Mouse (Mus musculus) intestine, embryonic 14.5 days (tissue): ENCODE results near the gene Trio. TPM values are rescaled to one million over a fixed set of nuclear protein-coding genes. Genes with fewer than 3 reads are reported as not detected.

Experiments
- ATAC-seq: fragments of 200-750 bp; cut with Nextera tagmentation; replicated peaks from 2 replicates; pipeline ENCODE4 v1.8.0; 2017; ENCODE audit warnings: low read depth, moderate number of reproducible peaks, moderate TSS enrichment, moderate library complexity; ENCODE audit not compliant: low FRiP score, low TSS enrichment
- DNase-seq: peaks from one replicate; pipeline ENCODE4 v3.0.0-alpha.2; 2018; ENCODE audit warnings: low spot score
- H3K27ac ChIP-seq: fragments of 300-500 bp; sonication (generic); 2 replicates; pipeline ENCODE4 v1.5.1; 2014; ENCODE audit warnings: low read depth, mild to moderate bottlenecking, control low read depth
- H3K27me3 ChIP-seq: fragments of 300-500 bp; sonication (generic); replicated peaks from 2 replicates; pipeline ENCODE4 v1.6.1; 2014; ENCODE audit warnings: low read length, control low read depth; ENCODE audit not compliant: control insufficient read depth, insufficient read depth
- H3K36me3 ChIP-seq: fragments of 300-500 bp; sonication (generic); 2 replicates; pipeline ENCODE4 v1.6.1; 2014; ENCODE audit warnings: low read length, control low read depth; ENCODE audit not compliant: control insufficient read depth, insufficient read depth
- H3K4me1 ChIP-seq: fragments of 300-500 bp; sonication (generic); replicated peaks from 2 replicates; pipeline ENCODE4 v1.6.1; 2014; ENCODE audit warnings: low read length, control low read depth, mixed read lengths; ENCODE audit not compliant: control insufficient read depth, insufficient read depth
- H3K4me2 ChIP-seq: fragments of 300-500 bp; sonication (generic); 2 replicates; pipeline ENCODE4 v1.6.1; 2014; ENCODE audit warnings: low read length
- H3K4me3 ChIP-seq: fragments of 300-500 bp; sonication (generic); 2 replicates; pipeline ENCODE4 v1.5.1; 2014; ENCODE audit warnings: low read depth, low read length, control low read depth, mixed read lengths
- H3K9ac ChIP-seq: fragments of 300-500 bp; sonication (generic); 2 replicates; pipeline ENCODE4 v1.6.1; 2014; ENCODE audit warnings: mild to moderate bottlenecking, low read length
- H3K9me3 ChIP-seq: fragments of 300-500 bp; sonication (generic); 2 replicates; pipeline ENCODE4 v1.6.1; 2016; ENCODE audit warnings: low read length, control low read depth; ENCODE audit not compliant: control insufficient read depth
- WGBS: fragments of 180-500 bp; shearing (Covaris S2); extraction: QIAGEN DNeasy Blood & Tissue Kit; methylation state at CpG from one replicate; pipeline ENCODE4 v1.1.7; 2014; 5-methylcytosine and 5-hydroxymethylcytosine counted together
- polyA plus RNA-seq: library from polyadenylated mRNA; unstranded; fragments of >200 nt; fragmentation: Nextera tagmentation; extraction: Ambion mirVana; gene quantifications from 2 replicates; pipeline ENCODE4 v1.2.1, GENCODE M21; 2014

Trio gene
- polyA plus RNA-seq, 1 experiment from 2014 or later, result 34.7 TPM

DNA sequence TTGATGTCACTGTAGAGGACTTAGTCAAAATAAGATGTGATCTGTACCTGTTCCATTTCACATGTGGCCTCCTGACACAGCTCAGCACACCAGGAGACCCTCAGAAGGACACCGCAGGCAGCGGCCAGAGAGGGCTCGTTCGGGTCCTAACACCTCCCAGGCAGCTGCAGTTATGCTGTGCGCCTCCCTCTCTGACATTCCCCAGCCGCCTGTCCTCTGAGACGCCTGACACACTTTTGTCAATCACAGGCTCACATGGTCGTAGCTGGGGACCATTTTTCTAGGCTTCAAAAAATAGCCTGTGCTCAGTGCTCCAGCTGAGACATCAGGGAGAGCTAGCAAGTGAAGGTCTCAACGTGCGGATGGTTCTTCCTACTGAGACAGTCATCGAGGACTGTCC lies 70.0 kb downstream of the Trio start:
- DNase-seq (no peak), ATAC-seq (no peak)
- Histone ChIP-seq H3K9ac (no peak overlapping the region), H3K36me3 (no peaks in the 10 kb centered on the region), H3K4me1 (peaks cover 19% of the 10 kb centered on the region), H3K9me3 (no peaks in the 10 kb centered on the region), H3K4me3 (no peak overlapping the region), H3K27me3 (no peaks in the 10 kb centered on the region), H3K27ac (no peak overlapping the region), H3K4me2 (no peak overlapping the region)
- 39% methylated on average over 11 of the region's 11 CpGs for WGBS

DNA sequence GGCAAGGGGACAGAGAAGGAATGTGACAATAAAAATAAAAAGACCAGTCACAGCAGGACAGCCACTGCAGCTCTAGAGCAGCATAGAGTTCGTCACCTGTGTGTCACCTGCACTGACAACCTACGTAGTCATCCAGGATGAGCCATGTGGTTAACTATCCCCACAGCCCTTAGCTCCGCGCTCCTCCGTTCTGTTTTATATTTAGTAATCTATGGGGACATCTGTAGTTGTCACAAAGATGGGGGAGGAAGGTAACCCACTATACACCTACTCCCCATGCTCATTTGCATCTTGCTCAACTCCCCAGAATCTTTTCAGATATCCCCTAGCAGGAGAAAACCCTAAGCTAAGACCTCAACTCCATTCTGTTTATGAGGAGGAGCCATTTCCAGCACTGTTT lies 71.3 kb downstream of the Trio start:
- no peaks in the 10 kb centered on the region for H3K27me3 ChIP-seq
- WGBS, result 94% methylated on average over 5 of the region's 5 CpGs
- H3K36me3 ChIP-seq, result no peaks in the 10 kb centered on the region
- H3K4me1 ChIP-seq, result peaks cover 9% of the 10 kb centered on the region; the same call in 1 of the 2 replicates
- H3K4me2 ChIP-seq, result no peak overlapping the region
- H3K4me3 ChIP-seq, result no peak overlapping the region
- no peak for ATAC-seq
- no peak for DNase-seq
- H3K27ac ChIP-seq, result no peak overlapping the region
- H3K9ac ChIP-seq, result no peak overlapping the region
- no peaks in the 10 kb centered on the region for H3K9me3 ChIP-seq

DNA sequence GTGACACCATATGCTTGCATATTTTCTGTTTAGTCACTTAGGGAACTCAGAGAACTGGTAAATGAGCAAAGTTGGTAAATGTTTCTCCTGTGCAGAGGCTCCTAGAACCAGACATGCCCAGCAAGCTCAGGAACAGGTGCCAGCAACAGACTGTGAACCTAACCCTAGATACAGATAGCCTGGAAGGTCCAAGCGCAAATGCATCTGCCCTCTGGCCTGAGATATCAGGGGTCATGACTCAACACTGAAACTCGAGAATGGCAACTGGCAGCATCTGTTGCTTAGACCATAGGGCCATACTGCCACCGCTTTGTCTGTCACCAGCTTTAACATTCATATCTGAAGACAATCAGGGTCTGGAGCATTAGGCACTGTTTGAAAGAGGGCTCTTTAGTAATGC lies 72.1 kb downstream of the Trio start:
- Histone ChIP-seq H3K27ac (no peak overlapping the region), H3K4me2 (no peak overlapping the region), H3K9me3 (no peaks in the 10 kb centered on the region), H3K27me3 (no peaks in the 10 kb centered on the region), H3K9ac (no peak overlapping the region), H3K36me3 (no peaks in the 10 kb centered on the region), H3K4me1 (peaks cover 9% of the 10 kb centered on the region; the same call in 1 of the 2 replicates), H3K4me3 (no peak overlapping the region)
- DNase-seq (no peak), ATAC-seq (no peak)
- 75% methylated on average over 3 of the region's 3 CpGs for WGBS

- Histone ChIP-seq H3K9me3 (no peaks in the 10 kb centered on the region), H3K9ac (no peak overlapping the region), H3K4me3 (no peak overlapping the region), H3K27me3 (no peaks in the 10 kb centered on the region), H3K4me2 (no peak overlapping the region), H3K27ac (no peak overlapping the region), H3K36me3 (no peaks in the 10 kb centered on the region), H3K4me1 (peaks cover 6% of the 10 kb centered on the region; the same call in 1 of the 2 replicates)
- no peak for DNase-seq
- ATAC-seq, result no peak
- WGBS, result 94% methylated on average over 7 of the region's 7 CpGs
Measured at GRCm38 (mm10) chr15:27951195-27951594, 74.5 kb downstream of the Trio start.

GRCm38 (mm10) chr15:27949196-27949595 lies 76.5 kb downstream of the Trio start:
- H3K27me3 ChIP-seq, result no peaks in the 10 kb centered on the region
- H3K9me3 ChIP-seq, result no peaks in the 10 kb centered on the region
- H3K4me1 ChIP-seq, result peaks cover 2% of the 10 kb centered on the region; the same call in 1 of the 2 replicates
- H3K4me3 ChIP-seq, result no peak overlapping the region
- H3K9ac ChIP-seq, result no peak overlapping the region
- no peak overlapping the region for H3K4me2 ChIP-seq
- no peak for ATAC-seq
- no peak overlapping the region for H3K27ac ChIP-seq
- no peaks in the 10 kb centered on the region for H3K36me3 ChIP-seq
- no peak for DNase-seq
- WGBS, result 91% methylated on average over 9 of the region's 9 CpGs

GRCm38 (mm10) chr15:27947880-27948279 lies 77.8 kb downstream of the Trio start:
- H3K9me3 ChIP-seq, result no peaks in the 10 kb centered on the region
- peaks cover 10% of the 10 kb centered on the region; the same call in 1 of the 2 replicates for H3K4me1 ChIP-seq
- no peak for ATAC-seq
- no peak for DNase-seq
- 92% methylated on average over 3 of the region's 3 CpGs for WGBS
- H3K4me3 ChIP-seq, result no peak overlapping the region
- no peak overlapping the region for H3K4me2 ChIP-seq
- H3K27me3 ChIP-seq, result no peaks in the 10 kb centered on the region
- H3K36me3 ChIP-seq, result no peaks in the 10 kb centered on the region
- no peak overlapping the region for H3K9ac ChIP-seq
- no peak overlapping the region for H3K27ac ChIP-seq

- Histone ChIP-seq H3K4me2 (no peak overlapping the region), H3K4me1 (peaks cover 10% of the 10 kb centered on the region; the same call in 1 of the 2 replicates), H3K9me3 (no peaks in the 10 kb centered on the region), H3K4me3 (no peak overlapping the region), H3K27me3 (no peaks in the 10 kb centered on the region), H3K9ac (no peak overlapping the region), H3K27ac (no peak overlapping the region), H3K36me3 (no peaks in the 10 kb centered on the region)
- DNase-seq (no peak), ATAC-seq (no peak)
- WGBS, result 69% methylated on average over 9 of the region's 9 CpGs
Measured at GRCm38 (mm10) chr15:27945570-27945969, 80.1 kb downstream of the Trio start.

DNA sequence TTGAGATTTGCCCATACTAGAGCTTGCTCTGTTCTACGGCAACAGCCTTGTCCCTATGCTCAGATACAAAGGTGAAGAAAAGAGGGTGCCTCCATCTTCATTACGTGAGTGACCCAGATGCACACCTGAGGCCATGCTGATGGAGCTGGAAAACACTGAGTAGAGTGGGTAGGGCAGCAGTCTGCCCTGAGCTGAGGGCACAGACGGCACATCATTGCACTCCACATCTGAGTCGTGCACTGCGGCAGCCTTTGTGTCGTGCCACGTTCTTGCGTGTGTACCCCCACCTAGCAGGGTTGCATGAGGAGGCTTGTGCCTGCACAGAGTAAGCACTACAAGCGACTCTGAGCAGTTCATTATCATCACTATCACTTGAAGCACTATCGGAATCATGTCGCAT lies 80.8 kb downstream of the Trio start:
- Histone ChIP-seq H3K4me1 (peaks cover 10% of the 10 kb centered on the region; the same call in 1 of the 2 replicates), H3K27me3 (no peaks in the 10 kb centered on the region), H3K4me3 (no peak overlapping the region), H3K27ac (no peak overlapping the region), H3K36me3 (no peaks in the 10 kb centered on the region), H3K9me3 (no peaks in the 10 kb centered on the region), H3K9ac (no peak overlapping the region), H3K4me2 (no peak overlapping the region)
- 90% methylated on average over 11 of the region's 11 CpGs for WGBS
- DNase-seq (no peak), ATAC-seq (no peak)

- Histone ChIP-seq H3K9ac (no peak overlapping the region), H3K4me2 (no peak overlapping the region), H3K27me3 (no peaks in the 10 kb centered on the region), H3K9me3 (no peaks in the 10 kb centered on the region), H3K4me3 (no peak overlapping the region), H3K27ac (no peak overlapping the region), H3K36me3 (no peaks in the 10 kb centered on the region), H3K4me1 (peaks cover 10% of the 10 kb centered on the region; the same call in 1 of the 2 replicates)
- no peak for DNase-seq
- 67% methylated on average over 18 of the region's 18 CpGs for WGBS
- ATAC-seq, result no peak
Measured at GRCm38 (mm10) chr15:27943486-27944195, 82.0 kb downstream of the Trio start.
